Mouse (Mus musculus) MEL (cell line): Measurements from ENCODE around the gene Slc41a3.

Experiments used
- CTCF ChIP-seq, 3 experiments: IDR thresholded peaks in 2 of 3; conservative IDR thresholded peaks in 1 of 3; 2 replicates each; pipeline ENCODE4 v1.5.1; 2011 to 2012; ENCODE audit warnings: low read length in 3 of 3, low read depth in 2 of 3, mild to moderate bottlenecking in 2 of 3, improper control_type of control experiment in 1 of 3, inconsistent platforms in 1 of 3, mixed read lengths in 1 of 3, moderate library complexity in 1 of 3; ENCODE audit not compliant: control insufficient read depth in 1 of 3, insufficient read depth in 1 of 3, poor library complexity in 1 of 3, severe bottlenecking in 1 of 3
- NELFE ChIP-seq: IDR thresholded peaks from 2 replicates; pipeline ENCODE4 v1.6.1; 2011; ENCODE audit warnings: low read depth, low read length, improper control_type of control experiment
- TAL1 ChIP-seq: IDR thresholded peaks from 2 replicates; pipeline ENCODE4 v1.6.1; 2012; ENCODE audit warnings: mild to moderate bottlenecking, inconsistent platforms, low read length, moderate library complexity, mixed read lengths
- ZNF384 ChIP-seq: IDR thresholded peaks from 2 replicates; pipeline ENCODE4 v1.6.1; 2012; ENCODE audit warnings: low read depth, mild to moderate bottlenecking, inconsistent platforms, low read length, improper control_type of control experiment

- TF ChIP-seq ZNF384 (no peak), CTCF (IDR thresholded peaks at IDR 0.05 in 2 of 3, conservative IDR thresholded peaks at IDR 0.05 in 1 of 3; ENCODE audit: control insufficient read depth in 1 of 3, insufficient read depth in 1 of 3, low read depth in 2 of 3, low read length in 3 of 3, poor library complexity in 1 of 3, severe bottlenecking in 1 of 3) (peak in 2 of 3 experiments; percentile 9 to 34; a peak in 2 of 6 replicates), NELFE (no peak), TAL1 (no peak)
Measured at GRCm38 (mm10) chr6:90625207-90625994, 20.9 kb downstream of the Slc41a3 start.
